Mouse (Mus musculus): Measurements from ENCODE around the gene Optc. TPM values are rescaled to one million over a fixed set of nuclear protein-coding genes. Genes with fewer than 3 reads are reported as not detected.

Optc gene
- polyA plus RNA-seq, 1 experiment from 2014 or later, result 1.3 TPM

DNA sequence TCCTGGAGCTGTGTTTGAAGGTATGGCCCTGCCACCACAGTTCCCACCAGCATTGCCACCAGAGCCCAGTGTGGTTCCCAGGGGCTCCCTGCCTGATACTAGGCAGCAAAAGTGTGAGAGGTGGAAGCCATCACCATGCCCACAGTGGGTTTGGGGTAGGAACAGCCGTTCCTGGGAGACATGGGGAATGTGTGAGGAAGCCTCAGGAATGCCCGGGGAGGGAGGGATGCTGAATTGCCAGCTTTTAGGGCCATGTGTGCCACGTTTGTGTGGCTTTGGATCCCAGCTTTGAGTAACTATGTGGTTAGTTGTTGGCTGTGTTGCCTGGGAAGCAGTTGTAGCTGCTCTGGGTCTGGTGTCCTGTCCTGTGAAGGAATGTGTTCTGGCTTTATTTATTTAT is 34.1 kb upstream of the Optc start:
- no peak overlapping the region for H3K9ac ChIP-seq (ENCODE audit: low read length)
- no peak overlapping the region for H3K4me2 ChIP-seq (replicated peaks; ENCODE audit: low read depth)
- H3K9me3 ChIP-seq (ENCODE audit: control insufficient read depth, low read length), result no peaks in the 10 kb centered on the region
- 66% methylated on average over 3 of the region's 3 CpGs for WGBS
- H3K27ac ChIP-seq (replicated peaks), result no peak overlapping the region
- TF ChIP-seq CTCF (IDR thresholded peaks at IDR 0.05; ENCODE audit: low read depth) (no peak), EP300 (optimal IDR thresholded peaks at IDR 0.05) (no peak)
- H3K27me3 ChIP-seq (ENCODE audit: control insufficient read depth, insufficient read depth, low read length), result no peaks in the 10 kb centered on the region
- no peaks in the 10 kb centered on the region for H3K36me3 ChIP-seq (ENCODE audit: control insufficient read depth, insufficient read depth, low read length)
- no peaks in the 10 kb centered on the region for H3K4me1 ChIP-seq (replicated peaks; ENCODE audit: control insufficient read depth, insufficient read depth)
- H3K4me3 ChIP-seq (ENCODE audit: low read depth, low read length), result no peak overlapping the region
- ATAC-seq (ENCODE audit: low FRiP score, low TSS enrichment) (no peak), DNase-seq (ENCODE audit: low spot score) (no peak)

DNA sequence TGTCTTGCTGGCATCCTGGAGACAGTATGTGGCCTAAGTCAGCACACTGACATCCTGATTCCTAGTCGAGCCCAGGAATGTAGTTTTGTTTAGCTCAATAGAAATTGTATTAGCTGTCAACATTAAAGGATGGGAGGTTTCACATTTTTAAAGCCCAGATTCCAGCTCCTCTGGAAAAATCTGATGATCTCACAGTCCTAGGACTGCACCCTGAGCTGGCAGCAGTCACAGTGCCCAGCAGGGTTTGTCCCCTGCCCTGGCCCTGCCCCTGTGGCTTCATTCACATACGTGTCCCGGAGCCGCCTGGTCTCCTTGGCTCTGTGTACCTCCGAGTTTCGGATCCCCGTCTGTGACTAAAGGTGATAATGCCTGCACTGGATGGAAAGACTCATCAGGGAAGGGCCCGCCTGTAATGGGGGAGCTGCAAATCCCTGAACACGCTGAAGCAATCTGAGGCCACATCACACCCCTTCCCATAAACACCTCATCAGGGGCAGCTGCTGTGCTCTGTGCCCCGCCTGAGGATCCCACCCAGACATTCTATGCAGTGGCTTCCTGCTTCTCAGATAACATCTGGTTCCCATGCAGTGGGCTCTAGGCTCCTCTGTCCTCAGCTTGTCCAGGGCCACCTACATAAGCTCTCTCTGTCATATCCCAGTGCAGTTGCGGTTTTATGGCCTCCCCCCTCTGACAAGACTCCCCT is 33.5 kb upstream of the Optc start:
- Histone ChIP-seq H3K27ac (replicated peaks) (peak overlapping the region; percentile 61), H3K36me3 (ENCODE audit: control insufficient read depth, insufficient read depth, low read length) (no peaks in the 10 kb centered on the region), H3K9me3 (ENCODE audit: control insufficient read depth, low read length) (no peaks in the 10 kb centered on the region), H3K4me3 (ENCODE audit: low read depth, low read length) (no peak overlapping the region), H3K9ac (ENCODE audit: low read length) (0 out of 2 replicates have a peak overlapping the region, but pooled peaks have one; percentile 18), H3K4me2 (replicated peaks; ENCODE audit: low read depth) (no peak overlapping the region), H3K27me3 (ENCODE audit: control insufficient read depth, insufficient read depth, low read length) (no peaks in the 10 kb centered on the region), H3K4me1 (replicated peaks; ENCODE audit: control insufficient read depth, insufficient read depth) (no peaks in the 10 kb centered on the region)
- WGBS, result 49% methylated on average over 11 of the region's 11 CpGs
- TF ChIP-seq EP300 (optimal IDR thresholded peaks at IDR 0.05) (no peak), CTCF (IDR thresholded peaks at IDR 0.05; ENCODE audit: low read depth) (no peak)
- ATAC-seq (ENCODE audit: low FRiP score, low TSS enrichment) (peak; percentile 40; the same call in 1 of the 2 replicates), DNase-seq (ENCODE audit: low spot score) (no peak)

- DNase-seq (ENCODE audit: low spot score) (no peak), ATAC-seq (ENCODE audit: low FRiP score, low TSS enrichment) (no peak)
- H3K9me3 ChIP-seq (ENCODE audit: control insufficient read depth, low read length), result no peaks in the 10 kb centered on the region
- no peaks in the 10 kb centered on the region for H3K36me3 ChIP-seq (ENCODE audit: control insufficient read depth, insufficient read depth, low read length)
- H3K4me1 ChIP-seq (replicated peaks; ENCODE audit: control insufficient read depth, insufficient read depth), result no peaks in the 10 kb centered on the region
- H3K4me2 ChIP-seq (replicated peaks; ENCODE audit: low read depth), result no peak overlapping the region
- peak overlapping the region; percentile 61 for H3K27ac ChIP-seq (replicated peaks)
- no peak for TF ChIP-seq CTCF (IDR thresholded peaks at IDR 0.05; ENCODE audit: low read depth)
- TF ChIP-seq EP300 (optimal IDR thresholded peaks at IDR 0.05), result no peak
- 57% methylated on average over 3 of the region's 3 CpGs for WGBS
- no peaks in the 10 kb centered on the region for H3K27me3 ChIP-seq (ENCODE audit: control insufficient read depth, insufficient read depth, low read length)
- H3K9ac ChIP-seq (ENCODE audit: low read length), result no peak overlapping the region
- H3K4me3 ChIP-seq (ENCODE audit: low read depth, low read length), result no peak overlapping the region
Measured at GRCm38 (mm10) chr1:133940481-133941092, 32.8 kb upstream of the Optc start.

- Histone ChIP-seq H3K9me3 (ENCODE audit: control insufficient read depth, low read length) (no peaks in the 10 kb centered on the region), H3K9ac (ENCODE audit: low read length) (no peak overlapping the region), H3K4me2 (replicated peaks; ENCODE audit: low read depth) (no peak overlapping the region), H3K27me3 (ENCODE audit: control insufficient read depth, insufficient read depth, low read length) (no peaks in the 10 kb centered on the region), H3K4me1 (replicated peaks; ENCODE audit: control insufficient read depth, insufficient read depth) (no peaks in the 10 kb centered on the region), H3K4me3 (ENCODE audit: low read depth, low read length) (no peak overlapping the region), H3K36me3 (ENCODE audit: control insufficient read depth, insufficient read depth, low read length) (no peaks in the 10 kb centered on the region), H3K27ac (replicated peaks) (no peak overlapping the region)
- ATAC-seq (ENCODE audit: low FRiP score, low TSS enrichment), result no peak
- TF ChIP-seq CTCF (IDR thresholded peaks at IDR 0.05; ENCODE audit: low read depth) (no peak), EP300 (optimal IDR thresholded peaks at IDR 0.05) (no peak)
- no peak for DNase-seq (ENCODE audit: low spot score)
- 80% methylated on average over 8 of the region's 8 CpGs for WGBS
Measured at GRCm38 (mm10) chr1:133939708-133940107, 31.9 kb upstream of the Optc start.

DNA sequence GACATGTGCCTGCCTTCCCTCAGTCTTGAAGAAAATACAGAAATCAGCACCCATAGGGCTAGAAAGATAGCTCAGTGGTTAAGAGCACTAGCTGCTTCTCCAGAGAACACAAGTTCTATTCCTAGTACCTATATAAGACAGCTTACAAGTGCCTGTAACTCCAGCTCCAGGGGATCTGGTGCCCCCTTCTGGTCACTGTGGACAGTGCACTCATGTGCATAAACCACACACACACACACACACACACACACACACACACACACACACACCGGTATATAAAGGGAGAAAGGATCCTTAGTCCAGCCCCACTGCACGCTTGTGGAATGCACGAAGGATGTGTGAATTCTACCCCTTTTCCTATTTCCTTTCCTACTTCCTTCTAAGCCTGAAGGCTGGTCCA is 28.4 kb upstream of the Optc start:
- no peak overlapping the region for H3K27ac ChIP-seq (replicated peaks)
- no peak overlapping the region for H3K4me2 ChIP-seq (replicated peaks; ENCODE audit: low read depth)
- H3K4me3 ChIP-seq (ENCODE audit: low read depth, low read length), result no peak overlapping the region
- no peak overlapping the region for H3K9ac ChIP-seq (ENCODE audit: low read length)
- H3K9me3 ChIP-seq (ENCODE audit: control insufficient read depth, low read length), result no peaks in the 10 kb centered on the region
- DNase-seq (ENCODE audit: low spot score) (no peak), ATAC-seq (ENCODE audit: low FRiP score, low TSS enrichment) (no peak)
- H3K36me3 ChIP-seq (ENCODE audit: control insufficient read depth, insufficient read depth, low read length), result no peaks in the 10 kb centered on the region
- TF ChIP-seq CTCF (IDR thresholded peaks at IDR 0.05; ENCODE audit: low read depth) (peak; percentile 48), EP300 (optimal IDR thresholded peaks at IDR 0.05) (no peak)
- 89% methylated on average over 3 of the region's 3 CpGs for WGBS
- no peaks in the 10 kb centered on the region; the same call in 1 of the 2 replicates for H3K4me1 ChIP-seq (replicated peaks; ENCODE audit: control insufficient read depth, insufficient read depth)
- no peaks in the 10 kb centered on the region for H3K27me3 ChIP-seq (ENCODE audit: control insufficient read depth, insufficient read depth, low read length)

- TF ChIP-seq CTCF (IDR thresholded peaks at IDR 0.05; ENCODE audit: low read depth), result no peak
- no peak for TF ChIP-seq EP300 (optimal IDR thresholded peaks at IDR 0.05)
- Histone ChIP-seq H3K9ac (ENCODE audit: low read length) (no peak overlapping the region), H3K4me2 (replicated peaks; ENCODE audit: low read depth) (no peak overlapping the region), H3K27me3 (ENCODE audit: control insufficient read depth, insufficient read depth, low read length) (no peaks in the 10 kb centered on the region), H3K36me3 (ENCODE audit: control insufficient read depth, insufficient read depth, low read length) (no peaks in the 10 kb centered on the region), H3K4me1 (replicated peaks; ENCODE audit: control insufficient read depth, insufficient read depth) (no peaks in the 10 kb centered on the region; the same call in 1 of the 2 replicates), H3K27ac (replicated peaks) (no peak overlapping the region), H3K4me3 (ENCODE audit: low read depth, low read length) (no peak overlapping the region), H3K9me3 (ENCODE audit: control insufficient read depth, low read length) (no peaks in the 10 kb centered on the region)
- ATAC-seq (ENCODE audit: low FRiP score, low TSS enrichment) (peak; percentile 21; the same call in 1 of the 2 replicates), DNase-seq (ENCODE audit: low spot score) (no peak)
- 74% methylated on average over 10 of the region's 10 CpGs for WGBS
Measured at GRCm38 (mm10) chr1:133934354-133934963, 26.7 kb upstream of the Optc start.

All from stomach, postnatal 0 days (tissue).